Mouse (Mus musculus) thymus, adult 18-20 months (tissue): ENCODE results near the gene Gm27029.
"Not testable (repeated sequence)": the region's sequence is repeated elsewhere in the genome, so short reads cannot be mapped to it uniquely, and the experiment has no call there.

ENCODE experiments used
- DNase-seq, 2 experiments: peaks; one replicate each; pipeline ENCODE4 v3.0.0; 2022; ENCODE audit warnings: mixed read lengths in 2 of 2

The Gm27029 gene

DNA sequence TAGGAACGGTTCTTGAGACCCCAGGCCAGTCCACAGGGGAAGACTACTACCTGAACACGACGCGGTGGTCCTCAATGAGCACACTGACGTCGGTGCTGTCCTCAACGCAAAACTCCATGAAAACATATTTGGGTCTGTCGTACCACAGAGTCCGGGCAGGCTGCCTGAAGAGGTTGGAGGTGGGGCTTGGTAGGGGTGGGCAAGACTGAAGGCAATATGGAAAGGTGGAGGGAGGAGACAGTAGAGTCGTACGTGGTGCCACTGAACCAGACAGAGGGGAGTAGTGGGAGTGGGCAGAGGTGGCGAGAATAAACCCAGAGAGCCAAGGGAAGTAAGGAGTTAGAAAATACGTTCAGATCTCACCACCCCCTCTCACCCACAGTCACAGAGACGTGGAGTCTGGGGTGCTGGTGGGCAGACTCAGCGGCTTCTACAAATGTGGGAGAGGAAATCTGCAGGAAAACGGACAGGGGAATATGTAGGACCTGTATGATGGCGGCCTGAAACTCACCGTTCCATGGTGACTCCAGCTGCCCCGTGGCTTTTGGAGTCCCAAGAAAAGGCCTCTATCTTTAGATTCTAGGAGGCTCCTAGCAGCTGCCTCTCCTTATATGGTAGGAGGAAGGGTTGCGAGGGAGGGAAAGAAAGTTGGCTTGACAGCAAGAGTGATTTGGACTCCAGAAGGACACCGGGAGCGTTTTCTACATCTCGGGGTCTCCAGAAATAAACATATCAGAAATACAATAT lies at the start of gene Gm27029:
Gene Gm27029 (minus strand): TSS at position 692 of the 747 bp plus-strand sequence.
- peak in 1 of 2 experiments; percentile 26 for DNase-seq

DNA sequence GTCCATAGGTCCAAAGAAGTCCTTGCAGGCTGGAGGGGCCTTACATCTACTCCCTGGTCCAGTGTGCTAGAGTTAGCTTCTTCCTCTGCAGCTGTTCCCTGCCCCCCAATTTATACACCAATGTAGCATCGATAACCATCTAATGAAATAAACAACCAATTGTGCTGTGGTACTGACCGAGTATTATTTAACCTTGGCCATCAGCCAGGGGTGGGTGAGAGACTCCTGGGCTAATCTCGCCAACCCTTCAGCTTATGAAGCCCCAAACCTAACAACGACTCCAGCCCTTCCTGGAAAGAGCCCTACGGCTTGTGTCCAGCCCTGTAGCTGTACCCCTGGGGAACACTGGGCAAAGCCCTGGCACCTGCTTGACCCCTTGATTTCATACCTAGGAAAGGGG lies 49.7 kb upstream of the Gm27029 start:
- DNase-seq = no peak

DNA sequence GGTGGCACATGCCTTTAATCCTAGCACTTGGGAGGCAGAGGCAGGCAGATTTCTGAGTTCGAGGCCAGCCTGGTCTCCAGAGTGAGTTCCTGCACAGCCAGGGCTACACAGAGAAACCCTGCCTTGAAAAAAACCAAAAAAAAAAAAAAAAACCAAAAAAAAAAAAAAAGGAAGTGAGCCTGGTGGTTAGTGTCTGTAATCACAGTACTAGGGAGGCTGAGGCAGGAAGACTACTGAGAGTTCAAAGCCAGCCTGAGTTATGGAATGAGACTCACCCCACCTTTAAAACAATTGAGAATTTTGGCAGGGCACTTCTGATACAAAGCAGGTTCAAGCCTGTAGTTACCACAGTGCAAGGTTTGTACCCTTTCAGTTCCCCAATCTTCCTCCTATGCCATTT lies 49.1 kb upstream of the Gm27029 start:
- DNase-seq = not testable (repeated sequence)

DNA sequence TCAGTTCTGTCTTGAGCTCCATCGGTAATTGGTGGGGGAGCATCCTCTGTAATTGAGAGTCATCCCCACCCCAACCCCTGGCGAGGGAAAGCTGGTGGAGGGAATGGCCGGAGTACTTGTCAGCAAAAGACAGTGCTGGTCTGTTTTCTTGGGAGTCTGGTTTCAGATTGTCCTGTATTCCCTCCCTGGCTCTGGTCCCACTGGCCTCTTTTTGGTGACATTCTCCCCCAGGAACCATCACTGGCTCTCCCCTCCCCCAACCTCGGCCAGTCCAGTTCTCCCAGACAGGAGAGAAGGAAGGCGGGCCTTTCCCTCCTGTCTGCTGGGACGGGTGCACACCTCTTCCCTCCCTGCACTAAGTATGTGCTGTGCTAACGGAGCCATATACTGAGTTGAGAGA lies 47.7 kb upstream of the Gm27029 start:
- DNase-seq = no peak

DNA sequence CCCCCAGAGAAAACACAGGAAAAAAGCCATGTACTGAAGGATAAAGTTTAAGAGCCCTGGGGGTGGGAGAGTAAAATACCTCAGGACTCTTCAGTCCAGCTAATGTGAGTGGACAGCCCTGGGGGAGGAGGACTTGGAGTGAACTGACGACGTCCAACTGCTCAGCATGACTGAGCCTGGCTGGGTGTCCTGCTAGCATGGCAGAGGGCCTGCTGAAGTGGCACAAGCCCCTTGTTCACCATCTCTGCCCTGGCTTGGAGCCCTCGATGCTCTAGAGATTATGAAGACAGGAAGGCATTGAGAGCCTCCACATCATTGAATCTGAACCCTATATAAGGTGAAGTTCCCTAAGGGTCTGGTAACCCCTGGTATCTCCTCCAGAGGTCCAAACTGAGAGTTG lies 47.3 kb upstream of the Gm27029 start:
- no peak for DNase-seq

DNA sequence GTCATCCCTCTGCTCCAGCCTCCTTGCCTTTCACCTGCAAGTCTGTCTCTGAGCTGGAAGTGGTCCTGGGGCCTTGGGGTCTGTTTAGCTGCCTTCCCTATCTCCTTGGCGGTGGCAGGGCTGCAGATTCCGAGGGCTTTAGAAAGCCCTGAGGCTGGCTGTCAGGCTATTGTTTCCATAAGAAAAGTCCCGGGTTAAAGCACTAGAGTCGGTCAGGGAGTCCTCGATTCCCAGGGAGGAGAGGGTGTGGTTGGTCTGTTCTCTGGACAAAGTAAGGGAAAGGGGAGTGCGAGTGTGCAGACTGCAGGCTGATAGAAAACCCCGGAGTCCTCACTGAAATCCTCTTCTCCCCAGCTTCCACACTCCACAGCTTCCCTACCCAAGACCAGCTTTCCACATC lies 45.6 kb upstream of the Gm27029 start:
- DNase-seq = no peak

DNA sequence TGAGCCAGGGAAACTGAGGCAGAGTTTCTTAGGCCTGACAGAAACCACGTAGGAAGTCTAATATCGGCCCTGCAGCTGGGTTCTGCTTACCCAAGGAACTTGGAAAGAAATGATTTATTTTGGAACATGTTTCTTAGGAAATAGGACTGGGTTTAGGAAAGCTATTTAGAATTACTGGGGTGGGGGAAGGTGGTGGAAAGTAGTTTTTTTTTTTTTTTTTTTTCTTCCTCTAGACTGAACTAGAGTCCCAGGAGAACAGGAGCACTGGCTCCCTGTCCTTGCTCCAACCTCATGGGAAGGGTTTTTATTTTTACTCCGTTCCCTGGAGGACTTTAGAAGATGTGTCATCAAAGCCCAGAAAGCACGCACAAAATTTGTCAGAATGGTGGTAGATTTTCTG lies 44.6 kb upstream of the Gm27029 start:
- DNase-seq = no peak

DNA sequence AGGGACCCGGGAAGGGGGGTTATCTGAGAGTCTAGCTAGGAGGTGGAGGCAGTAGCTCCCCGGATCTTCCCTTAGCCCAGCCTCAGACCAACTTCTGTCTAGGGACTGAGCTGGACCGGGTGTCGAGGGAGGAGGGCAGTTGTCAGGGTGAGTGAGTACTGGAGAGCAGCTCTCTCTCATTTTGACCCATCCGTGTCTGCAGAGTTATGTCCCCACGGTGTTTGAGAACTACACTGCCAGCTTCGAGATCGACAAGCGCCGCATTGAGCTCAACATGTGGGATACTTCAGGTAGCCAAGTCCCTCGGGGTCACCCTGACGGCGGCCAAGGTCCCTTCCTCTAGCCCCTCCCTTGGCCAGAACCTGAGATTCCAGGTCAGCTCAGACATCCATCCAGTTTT lies 44.1 kb upstream of the Gm27029 start:
- no peak for DNase-seq

DNA sequence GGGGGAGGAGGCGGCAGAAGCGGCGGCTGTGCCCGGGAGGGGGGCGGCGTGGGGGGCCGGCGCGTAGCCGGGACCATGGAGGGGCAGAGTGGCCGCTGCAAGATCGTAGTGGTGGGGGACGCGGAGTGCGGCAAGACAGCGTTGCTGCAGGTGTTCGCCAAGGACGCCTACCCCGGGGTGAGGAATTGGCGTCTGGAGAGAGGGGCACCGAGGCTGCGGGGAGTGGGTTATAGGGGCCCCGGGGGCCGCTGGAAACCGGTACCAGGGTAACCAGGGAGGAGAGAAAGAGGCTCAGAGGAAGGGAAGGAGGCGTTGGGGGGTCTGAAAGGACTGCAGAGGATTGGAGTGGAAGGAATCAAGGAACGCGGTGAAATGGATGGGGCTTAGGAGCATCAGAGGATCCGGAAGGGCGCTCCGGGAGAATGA lies 43.7 kb upstream of the Gm27029 start:
- peak in 1 of 2 experiments; percentile 52 for DNase-seq

DNA sequence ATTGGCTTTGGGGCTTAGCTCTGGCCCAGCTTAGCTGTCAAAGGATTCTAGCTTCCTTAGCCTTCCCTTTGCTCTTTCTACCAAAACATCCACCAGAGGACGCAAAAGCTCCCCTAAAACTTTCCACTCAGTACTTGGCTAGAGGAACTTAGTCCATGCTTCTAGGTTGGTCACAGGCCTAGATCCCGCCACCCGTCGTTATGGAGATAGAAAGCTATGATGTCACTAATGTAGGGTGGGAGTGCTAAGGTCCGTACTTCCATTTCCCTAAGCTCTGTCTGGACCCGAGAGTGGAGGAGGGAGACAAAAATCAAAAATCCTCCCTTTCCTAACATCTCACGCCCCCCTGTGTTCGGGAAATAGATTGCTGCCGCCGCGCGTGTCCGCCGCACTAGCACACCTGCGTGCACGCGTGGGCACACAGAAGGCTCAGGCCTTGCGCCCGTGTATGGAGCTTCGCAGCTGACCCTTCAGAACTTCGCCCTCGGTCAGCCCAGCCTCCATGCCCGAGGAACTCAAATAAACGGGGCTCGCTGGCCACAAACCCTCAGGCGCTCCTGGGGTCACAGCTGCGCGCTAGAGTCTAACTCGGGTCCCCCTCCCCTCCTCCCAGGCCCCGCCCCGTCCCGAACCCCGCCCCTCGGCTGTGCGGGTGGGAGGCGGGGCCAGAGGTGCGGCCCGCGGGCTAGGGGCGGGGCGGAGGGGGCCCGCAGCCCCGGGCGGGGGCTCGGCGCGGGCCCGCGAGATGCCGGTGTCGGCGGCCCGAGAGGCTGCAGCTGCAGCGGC lies 43.1 kb upstream of the Gm27029 start:
- peak; percentile 53 to 64 for DNase-seq

DNA sequence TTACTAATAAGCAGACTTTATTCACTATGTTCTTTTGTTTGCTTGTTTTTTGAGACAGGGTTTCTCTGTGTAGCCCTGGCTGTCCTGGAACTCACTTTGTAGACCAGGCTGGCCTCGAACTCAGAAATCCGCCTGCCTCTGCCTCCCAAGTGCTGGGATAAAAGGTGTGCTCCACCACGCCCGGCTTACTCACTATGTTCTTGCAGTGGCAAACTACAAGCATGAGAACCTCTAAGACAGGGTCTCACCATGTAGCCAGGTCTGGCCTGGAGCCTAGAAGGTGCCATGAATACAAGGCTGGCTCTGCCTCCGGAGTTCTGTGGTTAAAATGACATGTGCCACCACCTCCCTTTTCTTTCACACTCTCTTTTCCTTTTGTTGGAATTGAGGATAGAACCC lies 42.0 kb upstream of the Gm27029 start:
- DNase-seq = not testable (repeated sequence)

DNA sequence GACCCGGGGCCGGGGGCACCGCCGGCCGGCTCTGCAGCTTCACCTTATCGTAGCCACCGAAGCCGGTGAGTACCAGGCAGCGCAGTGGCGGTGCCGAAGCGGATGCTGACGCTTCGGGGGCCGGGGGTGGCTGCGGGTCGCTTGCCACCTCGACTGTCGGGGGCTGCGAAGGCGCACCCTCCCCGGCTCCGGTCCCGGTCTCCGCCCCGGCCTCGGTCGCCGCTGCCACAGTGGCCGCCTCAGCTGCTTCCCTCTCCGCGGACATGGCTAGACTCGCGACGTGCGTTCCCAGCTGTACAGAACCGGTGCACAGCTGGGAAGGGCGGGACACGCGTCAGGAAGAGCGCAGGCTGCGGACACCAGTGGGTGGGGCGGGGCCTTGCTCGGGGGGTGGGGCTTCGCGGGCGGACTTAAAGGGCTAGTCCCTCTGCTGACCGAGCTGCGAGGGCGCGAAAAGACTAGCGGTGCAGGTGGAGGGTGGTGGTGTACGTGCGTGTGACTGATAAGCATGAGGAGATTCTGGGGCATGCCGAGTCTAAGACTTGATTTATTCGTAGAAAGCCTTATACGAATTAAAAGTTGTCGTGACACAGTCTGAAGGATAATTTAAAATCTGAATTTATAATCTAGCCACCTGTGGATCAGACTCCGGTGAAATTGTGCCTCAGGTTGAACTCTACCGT lies 41.4 kb upstream of the Gm27029 start, which contains the start of gene Vat1:
Gene Vat1 (minus strand): TSS at position 362 of the 683 bp plus-strand sequence.
- DNase-seq = peak; percentile 53 to 58

DNA sequence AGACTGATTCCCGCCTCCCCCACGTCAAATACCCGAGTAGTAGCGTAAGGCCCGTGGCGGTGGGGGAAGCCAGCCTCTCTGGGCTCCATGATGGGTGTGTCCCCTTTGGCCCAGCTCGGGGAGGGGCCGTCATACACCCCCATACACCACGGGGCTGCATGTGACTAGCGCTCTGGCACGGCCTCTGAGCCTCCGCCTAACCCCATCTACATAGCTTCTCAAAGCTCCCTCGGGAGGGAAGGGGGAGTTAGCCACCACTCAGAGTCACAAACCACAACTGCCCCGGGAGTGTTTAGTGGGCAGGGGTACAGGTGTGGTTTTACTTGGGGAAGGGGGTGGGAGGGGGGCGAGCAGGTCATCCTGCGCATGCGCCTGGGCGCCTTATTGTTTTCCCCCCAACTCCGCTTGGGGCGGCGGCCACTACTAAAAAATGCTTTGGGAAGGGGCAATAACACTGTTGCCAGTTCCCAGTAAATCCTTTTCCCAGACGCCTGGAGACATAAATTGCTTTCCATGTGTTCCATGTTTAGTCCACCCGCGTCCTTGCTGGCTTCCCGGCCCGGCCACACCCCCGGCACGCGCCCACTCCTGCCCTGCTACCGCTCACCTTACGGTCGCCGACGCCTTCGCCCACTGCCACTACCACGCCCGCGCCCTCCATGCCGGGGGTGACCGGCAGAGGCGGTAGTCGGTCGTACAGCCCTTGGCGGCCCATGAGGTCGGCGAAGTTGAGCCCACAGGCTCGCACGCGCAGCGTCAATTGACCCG lies 40.7 kb upstream of the Gm27029 start:
- DNase-seq = peak; percentile 37 to 44

DNA sequence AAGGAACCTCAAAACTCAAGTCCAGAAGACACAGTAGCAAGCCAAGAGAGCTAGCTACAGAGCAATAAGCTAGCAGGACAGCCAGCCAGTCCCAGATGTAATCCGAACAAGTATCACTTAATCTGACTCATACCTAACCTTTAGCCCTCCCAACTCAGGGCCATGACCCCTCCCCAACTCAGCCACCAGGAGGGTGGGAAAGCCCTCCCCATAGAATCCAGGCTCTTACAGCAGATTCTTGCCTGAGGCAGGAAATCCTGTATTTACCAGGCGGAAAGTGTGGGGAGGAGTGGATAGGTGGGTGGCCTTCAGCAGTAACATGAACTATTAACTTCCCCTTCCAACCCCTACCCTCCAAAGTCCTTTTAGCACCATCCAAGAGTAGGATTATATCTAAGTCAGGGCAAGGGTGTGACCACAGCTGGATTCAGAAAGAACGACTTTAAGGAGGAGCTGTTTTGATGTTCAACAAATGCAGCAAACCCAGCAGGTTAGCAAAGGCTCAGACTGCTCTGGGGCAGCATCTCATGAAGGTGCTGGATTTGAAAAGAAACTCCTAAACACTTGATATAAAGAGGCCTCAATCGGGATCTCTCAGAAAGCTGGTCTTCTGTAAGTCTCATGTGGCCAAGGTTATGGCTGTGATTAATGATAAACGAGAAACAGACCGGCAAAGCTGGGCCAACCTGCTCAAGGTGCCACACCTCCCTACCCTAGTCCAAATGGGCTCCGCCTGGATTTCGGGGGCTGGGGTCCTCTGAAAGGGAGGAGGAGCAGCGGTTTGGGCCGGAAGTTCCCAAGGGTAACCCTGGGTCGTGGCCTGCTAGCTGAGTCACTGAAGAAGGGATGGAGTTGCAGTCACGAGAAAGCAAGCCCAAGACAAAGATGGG lies 39.9 kb upstream of the Gm27029 start, which contains the start of gene Rnd2:
Gene Rnd2 (plus strand): TSS at position 789 of the 890 bp plus-strand sequence.
- no peak for DNase-seq

DNA sequence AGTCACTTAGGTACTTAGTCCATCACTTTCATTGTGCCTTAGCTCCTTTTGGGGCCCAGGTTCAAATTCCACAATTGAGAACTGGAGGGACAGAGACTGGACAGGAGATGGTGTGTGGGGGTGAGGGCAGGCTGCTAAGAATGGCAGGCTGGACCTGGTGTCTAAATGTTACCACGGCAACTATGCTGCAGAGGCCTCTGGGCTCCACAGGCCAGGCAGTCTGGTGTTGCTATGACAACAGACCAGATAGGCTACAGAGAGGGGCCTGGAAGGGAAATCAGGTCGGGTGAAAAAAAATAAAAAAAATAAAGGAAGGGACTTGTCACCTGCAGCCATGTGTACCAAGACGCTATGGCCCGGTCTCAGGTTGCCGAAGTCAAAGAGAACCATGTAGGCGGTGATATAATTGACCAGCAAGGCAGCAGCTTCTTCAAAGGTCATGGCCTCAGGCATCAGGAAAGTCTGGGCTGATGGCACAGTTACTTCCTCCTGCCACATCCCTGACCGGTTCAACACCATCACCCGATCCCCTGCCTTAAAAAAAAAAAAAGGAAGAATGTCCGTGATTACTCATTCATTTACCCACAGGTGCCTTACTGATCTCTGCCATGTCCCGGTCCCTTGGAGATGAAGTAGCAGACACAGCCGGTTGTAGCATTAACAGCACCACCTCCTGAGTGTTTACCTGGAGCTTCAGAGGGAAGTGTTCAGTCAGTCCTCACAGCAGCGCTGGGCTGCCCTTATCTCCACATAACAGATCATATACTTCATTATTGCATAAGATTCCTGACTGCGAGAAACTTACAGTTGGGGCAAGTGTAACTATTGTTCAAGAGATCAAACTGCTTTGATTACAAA lies 38.2 kb upstream of the Gm27029 start:
- DNase-seq = no peak

DNA sequence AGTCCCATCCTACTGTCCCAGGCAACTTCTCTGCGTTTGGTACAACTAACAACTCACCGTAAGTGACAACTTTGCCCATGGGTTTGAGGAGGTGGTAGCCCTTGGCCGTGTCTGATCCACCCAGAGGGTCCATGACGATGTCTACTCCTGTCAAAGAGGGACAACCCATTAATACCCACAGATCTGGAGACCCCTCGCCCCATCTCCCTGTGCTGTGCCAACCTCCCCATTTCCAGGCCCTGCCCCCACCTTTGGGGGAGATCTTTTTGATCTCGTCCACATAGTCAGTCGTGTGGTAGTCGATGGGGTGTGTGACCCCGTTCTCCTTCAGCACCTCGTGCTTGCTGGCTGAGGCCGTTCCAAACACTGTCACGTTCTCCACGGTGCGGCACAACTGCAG lies 37.5 kb upstream of the Gm27029 start:
- no peak for DNase-seq

DNA sequence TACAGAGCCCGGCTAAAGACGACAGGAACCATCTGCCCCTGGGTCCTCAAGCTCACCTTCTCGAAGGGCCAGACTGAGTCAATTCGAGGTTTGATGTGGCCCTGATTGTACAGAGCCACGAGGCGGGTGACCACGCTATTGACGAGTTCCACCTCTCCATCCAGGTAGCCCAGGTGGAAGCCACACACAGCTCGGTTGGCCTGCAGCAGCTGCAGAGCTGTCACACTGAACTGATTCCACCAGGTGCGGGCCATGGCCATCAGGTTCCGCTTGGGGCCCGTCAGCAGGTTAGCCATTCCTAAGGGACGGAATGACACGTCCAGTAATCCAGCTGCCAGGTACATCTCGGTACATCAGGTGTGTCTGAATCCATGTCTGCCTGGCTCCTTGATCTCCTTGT lies 35.7 kb upstream of the Gm27029 start:
- no peak for DNase-seq

DNA sequence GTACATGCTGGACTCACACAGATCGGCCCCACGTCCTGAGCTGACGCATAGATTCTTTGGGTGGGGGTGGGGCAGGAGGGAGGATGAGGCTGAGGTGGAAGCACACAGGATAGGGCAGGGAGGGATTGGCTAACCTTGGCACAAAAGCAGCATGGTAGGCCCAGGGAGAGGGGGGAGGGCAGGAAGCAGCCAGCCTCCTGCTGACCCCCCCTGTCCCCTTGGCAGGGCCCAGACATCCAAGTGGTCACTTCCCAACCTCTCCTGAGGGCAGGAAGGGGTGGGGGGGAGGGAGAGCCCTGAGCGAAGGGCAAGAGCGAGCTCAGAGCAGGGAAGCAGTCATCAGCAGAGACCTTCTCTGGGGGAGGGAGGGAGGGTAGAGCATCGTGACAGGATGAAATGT lies 35.1 kb upstream of the Gm27029 start:
- DNase-seq = no peak

DNA sequence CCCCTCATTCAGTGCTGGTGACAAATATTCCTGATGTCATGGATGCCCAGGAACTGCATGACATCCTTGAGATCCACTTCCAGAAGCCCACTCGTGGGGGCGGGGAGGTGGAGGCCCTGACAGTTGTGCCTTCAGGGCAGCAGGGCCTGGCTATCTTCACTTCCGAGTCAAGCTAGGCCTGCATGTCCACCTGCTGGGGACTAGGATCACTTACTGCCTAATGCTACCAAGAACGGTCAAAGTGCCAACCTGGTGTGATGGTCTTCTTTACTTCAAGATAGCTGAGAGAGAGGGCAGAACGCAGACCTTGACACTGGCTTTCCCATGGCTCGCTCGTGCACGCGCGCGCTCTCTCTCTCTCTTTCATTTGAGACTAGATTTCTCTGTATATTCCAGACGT lies 33.6 kb upstream of the Gm27029 start:
- no peak for DNase-seq

DNA sequence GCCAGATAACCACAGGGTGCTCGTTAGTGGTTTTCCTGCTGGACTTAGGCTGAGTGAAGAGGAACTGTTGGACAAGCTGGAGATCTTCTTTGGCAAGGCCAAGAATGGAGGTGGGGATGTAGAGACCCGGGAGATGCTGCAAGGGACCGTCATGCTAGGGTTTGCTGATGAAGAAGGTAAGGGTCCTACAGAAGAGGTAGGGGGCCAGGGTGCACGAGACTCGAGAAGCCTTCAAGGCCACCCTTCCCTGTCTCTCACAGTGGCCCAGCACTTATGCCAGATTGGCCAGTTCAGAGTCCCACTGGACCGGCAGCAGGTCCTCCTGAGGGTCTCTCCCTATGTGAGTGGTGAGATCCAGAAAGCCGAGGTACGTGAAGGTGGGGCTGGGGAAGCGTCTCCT lies 33.0 kb upstream of the Gm27029 start:
- DNase-seq = no peak

DNA sequence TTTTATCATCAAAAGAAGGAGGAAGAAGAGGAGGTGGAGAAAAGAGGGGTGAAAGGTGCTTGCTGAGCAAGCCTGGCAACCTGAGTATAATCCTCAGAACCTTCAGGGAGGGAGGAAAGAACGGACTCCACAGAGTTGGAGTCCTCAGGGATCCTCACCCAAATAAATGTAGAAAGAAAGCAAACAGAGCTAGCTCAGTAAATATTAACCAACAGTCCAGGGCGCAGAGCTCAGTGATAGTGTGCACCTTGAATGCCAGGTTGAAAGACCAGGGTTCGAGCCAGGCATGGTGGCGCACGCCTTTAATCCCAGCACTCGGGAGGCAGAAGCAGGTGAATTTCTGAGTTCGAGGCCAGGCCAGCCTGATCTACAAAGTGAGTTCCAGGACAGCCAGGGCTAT lies 31.0 kb upstream of the Gm27029 start:
- DNase-seq = no peak
